Comparison of ENCODE assay signal across 23 mouse cellular contexts in genomic region chr1:138209751-138210150, GRCm38 (mm10). TPM values are rescaled to one million over a fixed set of nuclear protein-coding genes. Genes with fewer than 3 reads are reported as not detected.
A peak's percentile ranks its signal among the peaks of the same experiment; 100 is the strongest.
DNase-seq lines count a peak whose midpoint lies in the region; ATAC-seq and TF ChIP-seq lines count a peak whose summit lies in the region.
"Had no signal": no experiment of that assay in that cellular context is flagged by ENCODE, and none has a peak within 500 bp of the region (broad histone marks: within the 10 kb centered on the region; RNA-seq: fewer than 3 reads in every experiment).

No protein-coding gene starts in this region.

- no peak overlapping the region for H3K4me3 ChIP-seq in liver, adult 2 months (ENCODE audit: insufficient read depth, low read depth, low read length)
- H3K4me3 ChIP-seq: embryonic facial prominence, embryonic 15.5 days; erythroblast, embryonic 14.5 days; forebrain, embryonic 10.5 days had no signal

- TF ChIP-seq POLR2A in liver, adult 2 months (IDR thresholded peaks at IDR 0.05; ENCODE audit: extremely low read depth, insufficient read depth, low read length) = no peak

- no peaks in the 10 kb centered on the region for H3K36me3 ChIP-seq in liver, adult 2 months (ENCODE audit: control insufficient read depth, insufficient read depth, low read length)
- H3K36me3 ChIP-seq: embryonic facial prominence, embryonic 15.5 days; forebrain, embryonic 10.5 days; G1E had no signal

- H3K27ac ChIP-seq in liver, adult 2 months (replicated peaks; ENCODE audit: insufficient read depth, low read depth, low read length) = 0 out of 2 replicates have a peak overlapping the region, but pooled peaks have one; percentile 58
- H3K27ac ChIP-seq: embryonic facial prominence, embryonic 15.5 days; forebrain, embryonic 10.5 days had no signal

- no peak for TF ChIP-seq CTCF in liver, adult 2 months (IDR thresholded peaks at IDR 0.05; ENCODE audit: low read depth, low read length)

- peak; percentile 6 to 14 for DNase-seq in heart, postnatal 10 days
- no peak for DNase-seq in heart, postnatal 25 days (ENCODE audit: low spot score)
- DNase-seq in kidney, adult 8-10 months = peak; percentile 41 to 52
- DNase-seq in kidney, postnatal 10 days = no peak
- peak; percentile 97 for DNase-seq in liver, adult 2 months (ENCODE audit: extremely low read depth, low read depth, low spot score)
- no peak for DNase-seq in liver
- DNase-seq in lung, postnatal 10 days = peak; percentile 42
- DNase-seq: adrenal gland, postnatal 10 days; B cell, adult 2 months; cerebellum, adult 11 months; cerebellum, adult 8-10 months; cerebellum, postnatal 14 days; embryo, embryonic 11 days; gastrocnemius, postnatal 36 days; heart, adult 11 months; heart, postnatal 36 days had no signal

- no peak for ATAC-seq in frontal cortex, adult (ENCODE audit: low TSS enrichment)
- ATAC-seq: CD4-positive, CD25-positive, alpha-beta regulatory T cell, adult 4 months; forebrain, embryonic 14.5 days had no signal

- WGBS in liver, adult 2 months = 19% methylated on average over 3 of the region's 3 CpGs

- peaks cover 14% of the 10 kb centered on the region for H3K4me1 ChIP-seq in liver, adult 2 months (ENCODE audit: control insufficient read depth, insufficient read depth, low read length)
- H3K4me1 ChIP-seq: embryonic facial prominence, embryonic 15.5 days had no signal

- H3K9ac ChIP-seq in liver, adult 2 months (ENCODE audit: low read depth, low read length) = no peak overlapping the region
- H3K9ac ChIP-seq: embryonic facial prominence, embryonic 15.5 days had no signal

- intact Hi-C loops in heart, postnatal 10 days (cut with DNase I) = no loop called here
- intact Hi-C loops in heart, postnatal 25 days (cut with DNase I) = no loop called here

- H3K79me2 ChIP-seq in liver, adult 2 months (ENCODE audit: control insufficient read depth, insufficient read depth, low read length) = no peaks in the 10 kb centered on the region

- H3K27me3 ChIP-seq in liver, adult 2 months (ENCODE audit: control insufficient read depth, insufficient read depth, low read length) = no peaks in the 10 kb centered on the region
- H3K27me3 ChIP-seq: embryonic facial prominence, embryonic 15.5 days had no signal

RNA-seq across cellular contexts. Expression of gene Ptprc, which starts 34.2 kb away (rescaled TPM):
- 1 to 10 TPM; 4.5 to 5.5 TPM for total RNA-seq in heart, postnatal 10 days (2021)
- 1 to 10 TPM; 4.1 to 6.0 TPM for total RNA-seq in heart, postnatal 25 days (2021)
- 13.4 and 13.7 TPM in 2 replicates for total RNA-seq in liver, adult 2 months (2014; rRNA removed)
- 1.8 and 3.4 TPM in 2 replicates for polyA plus RNA-seq in liver, adult 2 months (2012; rRNA removed)
- polyA plus RNA-seq: erythroblast, embryonic 14.5 days; G1E had no signal

Comparison
In these comparisons a context has a peak if more than half of its experiments do, and no peak if none do; other contexts are left out.
1. DNase-seq: peak in heart, postnatal 10 days (2 of 2), kidney, adult 8-10 months (2 of 2), liver, adult 2 months (single experiment) and lung, postnatal 10 days (single experiment); none in heart, postnatal 25 days (single experiment), kidney, postnatal 10 days (single experiment) and liver (single experiment).